Mouse (Mus musculus): ENCODE measurements around the gene Tspan33. TPM values are rescaled to one million over a fixed set of nuclear protein-coding genes. Genes with fewer than 3 reads are reported as not detected.
"Not testable (repeated sequence)": the region's sequence is repeated elsewhere in the genome, so short reads cannot be mapped to it uniquely, and the experiment has no call there.

Gene Tspan33
- total RNA-seq, 2 experiments from 2014 or later, result 3.7 to 4.6 TPM

- ATAC-seq (replicated peaks; ENCODE audit: poor library complexity), result no peak
Measured at GRCm38 (mm10) chr6:29736610-29737458, 42.8 kb downstream of the Tspan33 start.

- ATAC-seq (replicated peaks; ENCODE audit: poor library complexity), result no peak
Measured at GRCm38 (mm10) chr6:29751466-29752152, 57.6 kb downstream of the Tspan33 start.

GRCm38 (mm10) chr6:29753336-29753735, 59.3 kb downstream of the Tspan33 start:
- ATAC-seq (replicated peaks; ENCODE audit: poor library complexity), result no peak

- no peak for ATAC-seq (replicated peaks; ENCODE audit: poor library complexity)
Measured at GRCm38 (mm10) chr6:29756001-29756400, 62.0 kb downstream of the Tspan33 start.

GRCm38 (mm10) chr6:29756476-29756875, 62.5 kb downstream of the Tspan33 start:
- ATAC-seq (replicated peaks; ENCODE audit: poor library complexity), result no peak

- ATAC-seq (replicated peaks; ENCODE audit: poor library complexity), result peak; percentile 83
Measured at GRCm38 (mm10) chr6:29758417-29758816, 64.4 kb downstream of the Tspan33 start.

- no peak for ATAC-seq (replicated peaks; ENCODE audit: poor library complexity)
Measured at GRCm38 (mm10) chr6:29759012-29759679, 65.1 kb downstream of the Tspan33 start.

- ATAC-seq (replicated peaks; ENCODE audit: poor library complexity), result not testable (repeated sequence)
Measured at GRCm38 (mm10) chr6:29760397-29760796, 66.4 kb downstream of the Tspan33 start.

GRCm38 (mm10) chr6:29761282-29761681, 67.3 kb downstream of the Tspan33 start:
- ATAC-seq (replicated peaks; ENCODE audit: poor library complexity), result no peak

- ATAC-seq (replicated peaks; ENCODE audit: poor library complexity), result peak; percentile 77
Measured at GRCm38 (mm10) chr6:29762524-29762923, 68.5 kb downstream of the Tspan33 start.

GRCm38 (mm10) chr6:29766874-29767273, 72.9 kb downstream of the Tspan33 start:
- ATAC-seq (replicated peaks; ENCODE audit: poor library complexity), result no peak

Other genes starting within 250 kb of the Tspan33 start
- gene Atp6v1f, start 226.5 kb upstream of the Tspan33 start, total RNA-seq (2015), result 205 and 206 TPM in 2 replicates
- gene Atp6v1f, start 226.5 kb upstream of the Tspan33 start, total RNA-seq (2017), result 115 and 159 TPM in 2 replicates
- 0.79 TPM in 1 of 2 replicates, not detected in the other for gene Atp6v1fnb, start 222.8 kb upstream of the Tspan33 start, total RNA-seq (2015)
- not detected in 2 replicates for gene Atp6v1fnb, start 222.8 kb upstream of the Tspan33 start, total RNA-seq (2017)
- 0.05 TPM in 1 of 2 replicates, not detected in the other for gene Kcp, start 186.3 kb upstream of the Tspan33 start, total RNA-seq (2015)
- 0.50 TPM in 1 of 2 replicates, not detected in the other for gene Kcp, start 186.3 kb upstream of the Tspan33 start, total RNA-seq (2017)
- 6.1 and 11.5 TPM in 2 replicates for gene Irf5, start 167.6 kb upstream of the Tspan33 start, total RNA-seq (2015)
- 14.4 and 18.1 TPM in 2 replicates for gene Irf5, start 167.6 kb upstream of the Tspan33 start, total RNA-seq (2017)
- gene Tnpo3, start 84.3 kb upstream of the Tspan33 start, total RNA-seq (2015), result 61.7 and 79.3 TPM in 2 replicates
- 61.9 and 74.2 TPM in 2 replicates for gene Tnpo3, start 84.3 kb upstream of the Tspan33 start, total RNA-seq (2017)
- gene Smo, start 41.3 kb downstream of the Tspan33 start, total RNA-seq (2015), result 25.5 and 33.6 TPM in 2 replicates
- 16.4 and 19.9 TPM in 2 replicates for gene Smo, start 41.3 kb downstream of the Tspan33 start, total RNA-seq (2017)
- gene Ahcyl2, start 73.8 kb downstream of the Tspan33 start, total RNA-seq (2015), result 10.2 and 19.1 TPM in 2 replicates
- gene Ahcyl2, start 73.8 kb downstream of the Tspan33 start, total RNA-seq (2017), result 14.0 and 38.9 TPM in 2 replicates
- gene Strip2, start 222.8 kb downstream of the Tspan33 start, total RNA-seq (2015), result 0.30 and 0.54 TPM in 2 replicates
- gene Strip2, start 222.8 kb downstream of the Tspan33 start, total RNA-seq (2017), result 0.17 and 0.30 TPM in 2 replicates